Mouse (Mus musculus) R1 (cell line): Measurements from ENCODE around the gene Ppat.
"Not testable (repeated sequence)": the region's sequence is repeated elsewhere in the genome, so short reads cannot be mapped to it uniquely, and the experiment has no call there.

Source experiments
- DNase-seq: peaks from one replicate; pipeline ENCODE4 v3.0.0-alpha.2; 2018; ENCODE audit warnings: low read depth, low spot score

Gene Ppat

DNA sequence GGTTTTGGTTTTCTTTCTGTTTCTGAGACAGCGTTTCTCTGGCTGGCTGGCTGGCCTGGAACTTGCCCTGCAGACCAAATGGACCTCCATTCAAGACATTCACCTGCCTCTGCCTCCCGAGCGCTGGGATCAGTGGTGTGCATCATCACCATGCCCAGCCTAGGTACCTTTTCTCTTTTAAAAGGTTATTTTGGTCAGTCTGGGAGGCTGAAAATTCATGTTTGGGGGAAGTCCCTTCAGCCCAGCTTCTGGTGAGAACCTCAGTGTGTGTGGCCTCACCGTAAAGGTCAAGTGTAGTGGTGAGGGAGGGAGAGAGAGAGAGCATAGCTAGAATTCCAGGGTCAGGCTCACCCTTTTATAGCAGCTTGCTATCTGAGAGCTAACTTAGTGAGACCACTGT, 3.6 kb downstream of the Ppat start:
- DNase-seq = peak; percentile 46

DNA sequence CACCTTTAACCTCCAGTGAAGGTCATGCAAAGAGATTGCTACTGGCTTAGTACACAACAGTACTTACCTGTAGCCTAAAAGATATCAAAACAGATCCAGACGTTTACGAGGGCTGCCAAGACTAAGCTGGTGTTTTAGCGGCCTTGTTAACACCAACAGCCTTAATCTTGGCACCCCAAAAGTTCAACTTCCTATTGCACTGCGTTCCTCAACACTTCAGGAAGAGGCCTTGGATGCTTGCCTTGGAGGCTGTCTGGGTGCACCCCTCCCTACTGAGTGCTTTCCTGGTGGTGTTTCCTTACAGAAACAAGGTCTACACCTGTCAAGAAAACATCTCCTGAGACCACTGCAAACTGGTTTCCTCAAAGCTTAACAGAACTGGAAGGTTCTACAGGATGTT, 4.2 kb downstream of the Ppat start:
- DNase-seq = no peak

DNA sequence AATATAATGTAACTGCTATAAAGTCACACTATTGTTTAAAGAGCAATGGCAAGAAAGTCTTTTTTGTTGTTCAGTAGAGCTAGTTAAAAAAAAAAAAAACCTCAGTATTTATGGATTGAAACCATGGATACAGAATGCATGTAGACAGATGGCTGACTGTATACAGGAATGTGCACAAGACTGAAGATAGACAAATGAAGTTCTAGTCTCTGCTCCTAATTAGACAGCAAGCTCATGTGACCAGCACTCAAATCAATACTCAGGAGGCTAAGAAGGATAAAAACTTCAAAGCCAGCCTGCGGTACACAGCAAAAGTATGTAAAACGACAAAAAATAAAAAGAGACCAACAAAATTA, 5.7 kb downstream of the Ppat start:
- no peak for DNase-seq

DNA sequence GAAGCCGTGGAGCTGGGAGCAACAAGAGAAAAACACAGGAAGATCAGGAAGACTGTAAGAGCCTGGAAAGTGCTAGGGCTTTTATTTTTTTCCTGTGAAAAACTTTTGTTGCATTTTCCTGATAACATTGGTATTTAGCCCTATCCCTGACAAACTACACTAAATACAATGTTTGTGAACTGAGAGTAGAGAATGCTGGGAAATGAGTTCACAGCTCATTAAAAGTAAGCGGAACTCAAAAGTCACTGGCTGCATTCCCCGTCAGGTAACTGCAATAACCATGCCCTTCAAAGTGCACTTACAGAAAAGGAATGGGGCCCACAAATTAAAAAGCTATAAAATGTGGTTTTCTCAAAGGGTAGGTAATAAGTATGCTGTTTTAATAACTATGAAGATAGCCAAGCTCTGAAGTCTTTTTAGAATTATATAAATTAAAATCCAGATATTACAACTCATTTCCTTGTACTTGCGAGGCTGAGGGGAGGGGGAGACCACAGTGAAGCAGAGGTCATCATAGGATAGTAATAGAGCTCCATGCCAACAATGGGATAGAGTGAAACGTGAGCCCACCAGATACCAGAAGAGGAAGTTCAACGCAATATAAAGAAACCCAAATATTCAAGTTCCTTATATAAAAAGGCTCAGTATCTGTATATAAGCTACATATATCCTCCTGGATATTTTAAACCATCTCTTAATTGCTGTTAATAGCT, 6.3 kb downstream of the Ppat start:
- no peak for DNase-seq

GRCm38 (mm10) chr5:76942505-76942904, 8.9 kb downstream of the Ppat start:
- no peak for DNase-seq

- no peak for DNase-seq
Measured at GRCm38 (mm10) chr5:76941975-76942374, 9.4 kb downstream of the Ppat start.

DNA sequence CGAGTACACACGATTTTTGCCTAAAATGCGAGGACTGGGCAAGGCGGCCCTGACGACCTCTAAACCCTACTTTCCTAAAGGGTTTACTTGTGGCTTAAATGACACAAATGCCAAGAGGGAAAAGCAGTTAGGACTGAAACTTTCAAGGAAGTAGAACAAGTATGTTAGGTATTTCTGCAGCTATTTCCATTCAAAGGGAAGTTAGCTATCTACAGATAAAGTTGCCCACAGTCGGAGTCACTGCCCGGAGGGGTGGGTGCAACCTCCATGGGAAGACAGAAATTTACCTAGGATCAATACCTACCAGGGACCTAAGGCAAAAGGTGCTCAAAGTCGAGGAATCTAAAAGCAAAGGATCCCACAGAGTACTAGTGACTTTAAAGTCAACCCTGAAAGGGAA, 11.7 kb downstream of the Ppat start:
- no peak for DNase-seq

GRCm38 (mm10) chr5:76929180-76929877, 22.0 kb downstream of the Ppat start:
- peak; percentile 96 for DNase-seq

DNA sequence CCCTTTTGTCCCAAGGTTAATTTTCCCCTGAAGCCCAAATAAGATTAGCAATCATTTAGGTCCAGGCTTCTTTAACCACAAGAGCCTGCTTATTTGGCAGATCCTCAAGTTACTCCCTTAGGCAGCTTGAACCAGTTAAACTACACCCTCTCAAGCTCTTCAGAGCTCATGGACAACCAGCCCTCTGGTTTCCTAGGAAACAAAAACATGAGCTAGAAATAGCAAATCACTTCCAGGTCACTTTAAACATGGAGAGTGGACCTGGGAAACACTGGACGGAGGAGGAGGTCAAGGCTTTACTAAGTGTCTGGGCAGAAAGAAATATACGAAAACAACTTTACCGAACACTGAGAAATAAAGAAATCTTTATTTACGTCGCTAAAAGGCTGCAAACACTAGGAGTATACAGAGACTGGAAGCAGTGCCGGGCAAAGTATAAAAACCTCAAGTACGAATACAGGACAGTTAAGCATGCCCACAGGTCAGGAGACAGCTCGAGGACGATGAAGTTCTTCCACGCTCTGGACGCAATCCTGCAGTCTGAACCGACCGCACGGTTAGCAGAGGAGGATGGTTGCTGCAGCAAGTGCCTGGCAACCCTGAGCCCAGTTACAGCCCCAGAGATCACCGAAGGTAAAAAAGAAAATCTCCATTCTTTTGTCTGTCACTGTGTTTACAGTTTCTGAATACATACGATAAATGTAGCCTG, 23.1 kb downstream of the Ppat start:
- no peak for DNase-seq

DNA sequence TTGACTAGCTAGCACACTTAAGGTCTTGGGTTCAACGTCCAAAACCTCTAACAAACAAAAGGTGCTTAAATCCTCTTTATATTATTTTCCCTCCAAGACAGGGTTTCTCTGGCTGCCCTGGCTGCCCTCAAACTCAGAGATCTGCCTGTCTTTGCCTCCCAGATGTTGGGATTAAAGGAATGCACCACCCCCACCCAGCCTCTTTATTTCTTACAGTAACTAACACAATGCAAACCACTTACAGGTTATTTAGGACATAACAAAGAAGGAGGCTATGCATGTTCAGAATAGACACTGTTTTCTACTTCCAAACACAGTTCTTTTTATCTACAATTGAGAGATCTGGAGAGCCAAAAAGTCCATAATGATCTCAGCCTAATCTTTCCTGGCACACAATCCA, 27.1 kb downstream of the Ppat start:
- peak; percentile 59 for DNase-seq

GRCm38 (mm10) chr5:76923428-76923827, 27.9 kb downstream of the Ppat start:
- no peak for DNase-seq

- DNase-seq = no peak
Measured at GRCm38 (mm10) chr5:76922833-76923232, 28.5 kb downstream of the Ppat start.

DNA sequence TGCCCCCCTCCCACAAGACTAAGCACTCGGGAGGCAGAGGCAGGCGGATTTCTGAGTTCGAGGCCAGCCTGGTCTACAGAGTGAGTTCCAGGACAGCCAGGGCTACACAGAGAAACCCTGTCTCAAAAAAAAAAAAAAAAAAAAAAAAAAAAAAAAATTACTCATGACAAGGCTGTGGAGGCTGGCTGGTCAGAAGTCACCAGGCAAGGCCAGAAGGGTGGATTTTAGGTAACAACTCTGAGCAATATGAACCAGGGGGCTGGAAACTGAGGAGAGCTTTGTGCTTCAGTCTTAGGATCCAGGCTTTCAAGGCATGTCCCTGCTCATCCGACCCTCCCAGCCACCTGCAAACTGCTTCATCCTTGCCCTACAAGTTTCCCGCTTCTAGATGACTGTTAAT, 38.9 kb downstream of the Ppat start:
- DNase-seq = not testable (repeated sequence)

DNA sequence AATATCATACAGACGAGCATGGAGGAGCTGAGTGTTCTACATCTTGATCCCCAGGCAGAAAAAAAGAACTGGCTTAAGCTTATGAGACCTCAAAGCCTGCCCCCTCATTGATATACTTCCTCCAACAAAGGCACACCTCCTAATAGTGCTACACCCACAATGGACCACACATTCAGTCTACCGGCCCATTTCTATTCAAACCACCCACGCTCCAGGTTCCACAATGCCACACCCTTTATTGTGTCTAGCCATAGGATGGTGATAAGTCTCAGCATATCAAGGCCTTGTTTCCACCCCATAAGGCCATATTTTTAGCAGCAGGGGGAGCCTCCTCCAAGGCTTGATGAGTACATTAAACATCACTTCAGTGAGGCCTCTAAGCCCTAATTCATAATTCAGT, 40.6 kb downstream of the Ppat start:
- DNase-seq = peak; percentile 83

- DNase-seq = no peak
Measured at GRCm38 (mm10) chr5:76906155-76906499, 45.3 kb downstream of the Ppat start.

DNA sequence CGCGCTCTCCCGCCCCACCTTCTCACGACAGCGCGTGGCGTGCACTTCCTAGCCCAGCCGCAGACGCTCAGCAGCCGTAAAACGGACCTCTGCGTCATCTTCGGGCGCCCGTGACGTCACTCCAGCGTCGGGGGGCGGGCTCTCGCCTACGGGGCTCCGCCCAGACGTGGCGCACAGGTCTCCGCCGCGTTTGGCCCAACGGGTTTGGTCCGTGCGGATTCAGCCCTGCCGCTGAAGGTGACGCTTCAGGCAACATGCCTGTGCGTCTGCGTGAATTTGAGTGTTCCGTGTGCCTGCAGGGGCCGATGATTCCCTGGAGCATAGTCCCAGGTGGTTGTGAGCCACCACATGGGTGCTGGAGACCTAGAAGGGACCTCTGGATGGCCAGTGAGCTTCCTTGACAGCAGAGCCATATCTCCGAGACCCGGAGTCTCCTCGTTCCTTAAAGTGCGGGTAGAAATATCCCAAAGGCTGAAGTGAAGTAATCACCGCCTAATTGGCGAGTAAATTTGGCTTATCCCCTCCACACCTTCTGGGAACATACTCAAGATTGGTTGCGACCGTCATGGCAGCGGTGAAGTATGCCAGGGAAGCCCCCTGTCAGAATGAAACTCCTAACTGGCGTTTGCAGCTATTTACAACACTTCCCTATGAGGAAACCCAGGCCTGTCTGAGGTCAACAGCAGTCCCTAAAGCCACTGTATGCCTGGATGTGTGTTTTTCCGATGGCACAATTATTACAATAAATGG, 45.8 kb downstream of the Ppat start, which contains the start of gene Aasdh:
TSS of gene Aasdh (minus strand) at position 110 of the 750 bp plus-strand sequence.
- DNase-seq = peak; percentile 94

DNA sequence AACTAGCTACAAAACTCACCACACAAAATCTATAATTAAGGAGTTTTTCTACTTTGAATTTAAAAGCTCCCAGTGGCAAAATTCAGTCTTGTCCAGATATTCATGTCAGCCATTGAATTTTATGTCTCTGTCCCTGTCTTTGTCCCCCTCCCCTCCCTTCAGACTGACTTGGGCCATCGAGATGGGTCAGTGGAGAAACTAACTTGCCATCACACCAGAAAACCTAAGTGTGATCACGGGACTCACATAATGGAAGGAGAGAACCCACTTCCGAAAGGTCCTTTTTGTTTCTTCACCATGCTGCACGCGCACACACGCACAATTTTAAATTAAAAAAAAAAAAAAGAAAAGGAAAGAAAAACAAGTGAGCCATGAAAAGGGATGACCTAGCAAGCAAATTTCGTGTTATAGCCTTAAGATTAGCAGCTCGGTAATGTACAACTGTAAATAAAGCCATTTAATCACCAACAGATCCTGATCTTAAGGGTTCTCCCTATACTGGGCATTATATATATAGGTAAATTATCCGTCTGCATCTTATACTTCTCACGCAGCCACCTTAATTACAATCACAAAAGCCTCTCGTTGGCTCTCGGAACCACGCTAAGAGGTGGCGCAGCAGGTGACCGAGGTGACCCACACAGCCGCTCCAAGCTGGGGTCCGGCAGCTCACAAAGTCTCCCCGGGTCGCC, 46.5 kb downstream of the Ppat start:
- peak; percentile 31 for DNase-seq

- DNase-seq = no peak
Measured at GRCm38 (mm10) chr5:76902131-76902530, 49.2 kb downstream of the Ppat start.

DNA sequence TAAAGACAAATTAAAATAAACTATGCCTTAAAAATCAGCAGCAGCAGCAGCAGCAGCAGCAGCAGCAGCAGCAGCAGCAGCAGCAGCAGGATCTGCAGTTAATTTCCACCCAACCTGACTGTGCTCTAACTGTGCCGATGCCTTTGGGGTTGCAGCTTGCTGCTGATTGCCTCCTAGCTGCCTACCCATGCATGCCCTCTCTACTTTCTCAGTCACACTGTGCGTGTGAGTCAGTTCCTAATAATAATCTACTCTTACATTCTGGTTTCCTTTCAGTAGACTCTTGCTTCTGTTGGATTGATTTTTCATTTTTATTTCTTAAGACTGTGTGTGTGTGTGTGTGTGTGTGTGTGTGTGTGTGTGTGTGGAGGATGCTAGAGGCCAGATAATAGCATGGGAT, 58.3 kb downstream of the Ppat start:
- DNase-seq = no peak

DNA sequence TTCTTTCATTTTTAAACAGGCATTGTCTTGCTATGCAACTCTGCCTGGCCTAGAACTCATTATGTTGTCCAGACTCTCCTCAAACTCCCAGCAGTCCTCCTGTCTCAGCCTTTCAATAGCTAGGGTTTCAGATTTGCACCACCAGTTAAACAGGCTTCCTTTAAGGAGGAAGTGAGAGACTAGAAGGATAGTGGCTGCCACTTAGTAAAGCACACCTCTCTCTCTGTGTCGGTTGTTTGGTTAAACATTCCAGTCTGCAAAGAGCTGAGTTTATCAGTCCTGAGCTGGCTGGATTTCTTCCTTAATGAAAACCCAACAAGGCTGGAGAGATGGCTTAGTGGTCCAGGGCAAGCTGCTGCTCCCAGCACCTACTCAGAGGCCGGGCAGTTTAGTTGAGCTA, 58.8 kb downstream of the Ppat start:
- no peak for DNase-seq

DNA sequence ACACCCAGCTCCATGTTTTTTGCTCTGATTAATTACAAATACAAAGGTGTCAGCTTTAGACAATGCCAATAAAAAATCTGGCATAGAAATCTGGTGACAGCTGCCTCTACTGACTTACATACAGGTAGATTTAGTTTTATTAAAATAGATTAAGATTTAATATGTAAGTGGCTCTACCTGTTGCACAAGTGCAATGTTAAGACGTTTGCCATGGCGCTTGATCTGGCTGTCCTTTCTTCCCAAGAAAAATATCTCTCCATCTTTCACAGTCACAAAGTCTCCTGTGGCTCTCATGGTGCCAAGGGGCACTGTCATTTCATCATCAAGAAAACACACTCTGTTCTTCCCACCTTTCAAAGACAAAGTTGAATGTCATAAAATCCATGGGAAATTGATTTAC, 64.4 kb downstream of the Ppat start:
- DNase-seq = no peak

- no peak for DNase-seq
Measured at GRCm38 (mm10) chr5:76884107-76884506, 67.3 kb downstream of the Ppat start.
